Comparison of ENCODE assay signal across 12 mouse cellular contexts in genomic region chr4:150003021-150003580, GRCm38 (mm10). TPM values are rescaled to one million over a fixed set of nuclear protein-coding genes. Genes with fewer than 3 reads are reported as not detected.
DNase-seq lines count a peak whose midpoint lies in the region; ATAC-seq and TF ChIP-seq lines count a peak whose summit lies in the region.
"Had no signal": no experiment of that assay in that cellular context is flagged by ENCODE, and none has a peak within 500 bp of the region (broad histone marks: within the 10 kb centered on the region; RNA-seq: fewer than 3 reads in every experiment).

No protein-coding gene starts in this region.

- intact Hi-C loops in heart, postnatal 10 days (cut with DNase I), result no loop called here

- H3K4me2 ChIP-seq in heart, postnatal 0 days (ENCODE audit: low read depth, low read length), result no peak overlapping the region
- peak overlapping the region; percentile 50 for H3K4me2 ChIP-seq in intestine, embryonic 15.5 days (replicated peaks)
- H3K4me2 ChIP-seq in myocyte (ENCODE audit: low read depth), result peak overlapping the region; percentile 3
- no peak overlapping the region for H3K4me2 ChIP-seq in hindbrain, embryonic 16.5 days (ENCODE audit: low read length)
- H3K4me2 ChIP-seq: midbrain, embryonic 15.5 days had no signal

- H3K4me1 ChIP-seq in heart, postnatal 0 days (ENCODE audit: control insufficient read depth, insufficient read depth), result peaks cover 76% of the 10 kb centered on the region
- peaks cover 60% of the 10 kb centered on the region for H3K4me1 ChIP-seq in intestine, embryonic 15.5 days (replicated peaks)
- peaks cover 58% of the 10 kb centered on the region for H3K4me1 ChIP-seq in limb, embryonic 10.5 days
- peaks cover 6% of the 10 kb centered on the region for H3K4me1 ChIP-seq in hindbrain, embryonic 16.5 days (ENCODE audit: control insufficient read depth, insufficient read depth, low read depth, low read length)

- DNase-seq in heart, postnatal 0 days (ENCODE audit: low spot score), result no peak
- no peak for DNase-seq in heart, postnatal 10 days
- DNase-seq in limb, embryonic 10.5 days (ENCODE audit: low spot score), result no peak
- no peak for DNase-seq in layer of hippocampus, postnatal 14 days (ENCODE audit: low spot score in 2 of 2)
- DNase-seq: cerebellum, postnatal 14 days had no signal

- H3K9ac ChIP-seq in heart, postnatal 0 days (replicated peaks; ENCODE audit: low read depth, low read length), result no peak overlapping the region
- H3K9ac ChIP-seq in intestine, embryonic 15.5 days, result no peak overlapping the region
- H3K9ac ChIP-seq in hindbrain, embryonic 16.5 days (ENCODE audit: low read depth, low read length), result no peak overlapping the region
- H3K9ac ChIP-seq: midbrain, embryonic 15.5 days had no signal

- peaks cover 28% of the 10 kb centered on the region for H3K79me2 ChIP-seq in myocyte (ENCODE audit: control insufficient read depth, insufficient read depth)

- 50% methylated on average over 7 of the region's 7 CpGs for WGBS in heart, postnatal 0 days
- WGBS in intestine, embryonic 15.5 days, result 17% methylated on average over 7 of the region's 7 CpGs
- 56% methylated on average over 7 of the region's 7 CpGs for WGBS in limb, embryonic 10.5 days
- 74% methylated on average over 7 of the region's 7 CpGs for WGBS in hindbrain, embryonic 16.5 days

- no peaks in the 10 kb centered on the region for H3K36me3 ChIP-seq in heart, postnatal 0 days (replicated peaks; ENCODE audit: control insufficient read depth, insufficient read depth, low read length)
- H3K36me3 ChIP-seq in intestine, embryonic 15.5 days, result no peaks in the 10 kb centered on the region
- H3K36me3 ChIP-seq in limb, embryonic 10.5 days, result no peaks in the 10 kb centered on the region
- no peaks in the 10 kb centered on the region for H3K36me3 ChIP-seq in myocyte (ENCODE audit: control insufficient read depth, insufficient read depth)
- H3K36me3 ChIP-seq in hindbrain, embryonic 16.5 days (ENCODE audit: control insufficient read depth, insufficient read depth, low read length), result no peaks in the 10 kb centered on the region
- H3K36me3 ChIP-seq: midbrain, embryonic 15.5 days had no signal

- no peak for TF ChIP-seq EP300 in heart, postnatal 0 days (IDR thresholded peaks at IDR 0.05; ENCODE audit: low read depth)

- peak overlapping the region; percentile 75; the same call in 1 of the 2 replicates for H3K27ac ChIP-seq in heart, postnatal 0 days (ENCODE audit: low read depth)
- peak overlapping the region; percentile 78 for H3K27ac ChIP-seq in intestine, embryonic 15.5 days
- H3K27ac ChIP-seq in limb, embryonic 10.5 days, result 0 out of 2 replicates have a peak overlapping the region, but pooled peaks have one; percentile 26
- H3K27ac ChIP-seq in hindbrain, embryonic 16.5 days (ENCODE audit: low read depth, low read length), result no peak overlapping the region
- H3K27ac ChIP-seq: midbrain, embryonic 15.5 days had no signal

- no peaks in the 10 kb centered on the region for H3K9me3 ChIP-seq in heart, postnatal 0 days (replicated peaks; ENCODE audit: control insufficient read depth, low read length)
- H3K9me3 ChIP-seq in intestine, embryonic 15.5 days, result no peaks in the 10 kb centered on the region
- no peaks in the 10 kb centered on the region for H3K9me3 ChIP-seq in limb, embryonic 10.5 days (replicated peaks)
- no peaks in the 10 kb centered on the region for H3K9me3 ChIP-seq in hindbrain, embryonic 16.5 days (ENCODE audit: control insufficient read depth, low read length)
- H3K9me3 ChIP-seq: midbrain, embryonic 15.5 days had no signal

- no peak for ATAC-seq in heart, postnatal 0 days (ENCODE audit: insufficient read depth, low read depth)
- peak; percentile 70 for ATAC-seq in intestine, embryonic 15.5 days
- no peak for ATAC-seq in erythroid progenitor cell, adult 5-6 weeks (replicated peaks; ENCODE audit: low FRiP score, poor library complexity, severe bottlenecking)
- no peak for ATAC-seq in hindbrain, embryonic 16.5 days
- ATAC-seq: activated CD4-positive, CD25-positive, alpha-beta regulatory T cell, adult 4 months; forebrain, embryonic 14.5 days; midbrain, embryonic 15.5 days had no signal

- TF ChIP-seq POLR2A in myocyte (IDR thresholded peaks at IDR 0.05; ENCODE audit: insufficient read length, low read depth), result no peak

- H3K4me3 ChIP-seq in heart, postnatal 0 days (ENCODE audit: low read depth, low read length), result no peak overlapping the region
- peak overlapping the region; percentile 25 for H3K4me3 ChIP-seq in intestine, embryonic 15.5 days (replicated peaks)
- no peak overlapping the region for H3K4me3 ChIP-seq in limb, embryonic 10.5 days
- H3K4me3 ChIP-seq in myocyte, result no peak overlapping the region
- H3K4me3 ChIP-seq in hindbrain, embryonic 16.5 days (ENCODE audit: low read length), result no peak overlapping the region
- H3K4me3 ChIP-seq: midbrain, embryonic 15.5 days had no signal

- no peak for TF ChIP-seq CTCF in heart, postnatal 0 days (IDR thresholded peaks at IDR 0.05; ENCODE audit: low read depth)

- no peaks in the 10 kb centered on the region for H3K27me3 ChIP-seq in heart, postnatal 0 days (ENCODE audit: control insufficient read depth, insufficient read depth, low read length)
- H3K27me3 ChIP-seq in intestine, embryonic 15.5 days (replicated peaks), result no peaks in the 10 kb centered on the region
- no peaks in the 10 kb centered on the region for H3K27me3 ChIP-seq in limb, embryonic 10.5 days (ENCODE audit: low read depth, poor library complexity, severe bottlenecking)
- no peaks in the 10 kb centered on the region for H3K27me3 ChIP-seq in myocyte (ENCODE audit: control insufficient read depth, insufficient read depth, insufficient read length)
- H3K27me3 ChIP-seq in hindbrain, embryonic 16.5 days (replicated peaks; ENCODE audit: control insufficient read depth, insufficient read depth, low read length), result no peaks in the 10 kb centered on the region
- H3K27me3 ChIP-seq: midbrain, embryonic 15.5 days had no signal

- H3ac ChIP-seq in myocyte (ENCODE audit: control insufficient read depth, insufficient read length), result no peak overlapping the region

TF ChIP-seq in myocyte, 11 proteins besides CTCF, POLR2A, EP300 and RAD21:
- TF ChIP-seq MAX (IDR thresholded peaks at IDR 0.05; ENCODE audit: low read depth) (no peak), CEBPB (IDR thresholded peaks at IDR 0.05; ENCODE audit: insufficient read depth, poor library complexity, severe bottlenecking) (no peak), SRF (IDR thresholded peaks at IDR 0.05; ENCODE audit: control insufficient read depth, insufficient read length, low read depth) (no peak), TCF12 (IDR thresholded peaks at IDR 0.05; ENCODE audit: insufficient read depth, poor library complexity, severe bottlenecking) (peak; percentile 31), E2F4 (IDR thresholded peaks at IDR 0.05; ENCODE audit: insufficient read depth) (no peak), MYOD1 (IDR thresholded peaks at IDR 0.05; ENCODE audit: control insufficient read depth in 1 of 3, insufficient read length in 2 of 3, low read depth in 2 of 3) (peak; percentile 5 to 96 (median 88)), REST (IDR thresholded peaks at IDR 0.05; ENCODE audit: insufficient read depth, insufficient read length) (no peak), MYOG (IDR thresholded peaks at IDR 0.05; ENCODE audit: control insufficient read depth in 1 of 3, insufficient read depth in 1 of 3, insufficient read length in 2 of 3, low read depth in 2 of 3) (peak; percentile 71 to 93 (median 76)), POLR2AphosphoS2 (IDR thresholded peaks at IDR 0.05; ENCODE audit: insufficient read length, low read depth) (no peak), USF1 (IDR thresholded peaks at IDR 0.05; ENCODE audit: low read depth) (no peak), TCF3 (IDR thresholded peaks at IDR 0.05; ENCODE audit: insufficient read length, low read depth) (peak; percentile 81)

RNA-seq across cellular contexts. Expression of gene H6pd, which starts 5.7 kb away (rescaled TPM):
- total RNA-seq in heart, postnatal 0 days (2014; rRNA removed; ENCODE audit: low replicate concordance), result 25.7 and 35.2 TPM in 2 replicates
- polyA plus RNA-seq in heart, postnatal 0 days (2015; fragmentation: Nextera tagmentation; extraction: Ambion mirVana), result 7.1 and 7.3 TPM in 2 replicates
- total RNA-seq in heart, postnatal 10 days (2021), result 10 to 100 TPM; 41.9 to 45.6 TPM
- polyA plus RNA-seq in intestine, embryonic 15.5 days (2015; fragmentation: Nextera tagmentation; extraction: Ambion mirVana), result 22.2 and 24.0 TPM in 2 replicates
- polyA plus RNA-seq in limb, embryonic 10.5 days (2016; fragmentation: Nextera tagmentation; extraction: Ambion mirVana), result 4.5 and 5.6 TPM in 2 replicates
- polyA plus RNA-seq in myocyte (2012; fragmentation: generic; extraction: Trizol), result 21.8 TPM
- total RNA-seq in erythroid progenitor cell, adult 5-6 weeks (2015; ENCODE audit: low replicate concordance), result 2.5 TPM in 2 replicates
- total RNA-seq in erythroid progenitor cell, adult 5-6 weeks (2017; ENCODE audit: low replicate concordance), result 3.2 and 11.8 TPM in 2 replicates
- 2.9 and 3.5 TPM in 2 replicates for polyA plus RNA-seq in hindbrain, embryonic 16.5 days (2015; fragmentation: Nextera tagmentation; extraction: Ambion mirVana)
- 10 to 100 TPM; 11.5 to 12.2 TPM for total RNA-seq in layer of hippocampus, postnatal 14 days (2021)

RNA-seq across cellular contexts. Expression of gene Spsb1, which starts 48.3 kb away (rescaled TPM):
- total RNA-seq in heart, postnatal 0 days (2014; rRNA removed; ENCODE audit: low replicate concordance), result 13.2 and 19.3 TPM in 2 replicates
- polyA plus RNA-seq in heart, postnatal 0 days (2015; fragmentation: Nextera tagmentation; extraction: Ambion mirVana), result 14.4 and 15.2 TPM in 2 replicates
- total RNA-seq in heart, postnatal 10 days (2021), result 10 to 100 TPM; 34.3 to 56.2 TPM
- 17.0 and 18.2 TPM in 2 replicates for polyA plus RNA-seq in intestine, embryonic 15.5 days (2015; fragmentation: Nextera tagmentation; extraction: Ambion mirVana)
- polyA plus RNA-seq in limb, embryonic 10.5 days (2016; fragmentation: Nextera tagmentation; extraction: Ambion mirVana), result 13.7 and 18.8 TPM in 2 replicates
- 22.6 TPM for polyA plus RNA-seq in myocyte (2012; fragmentation: generic; extraction: Trizol)
- 0.72 TPM in 1 of 2 replicates, not detected in the other for total RNA-seq in erythroid progenitor cell, adult 5-6 weeks (2015; ENCODE audit: low replicate concordance)
- total RNA-seq in erythroid progenitor cell, adult 5-6 weeks (2017; ENCODE audit: low replicate concordance), result not detected in 2 replicates
- polyA plus RNA-seq in hindbrain, embryonic 16.5 days (2015; fragmentation: Nextera tagmentation; extraction: Ambion mirVana), result 10.1 TPM in 2 replicates
- 10 to 100 TPM; 25.3 to 29.1 TPM for total RNA-seq in layer of hippocampus, postnatal 14 days (2021)

Comparison
In these comparisons a context has a peak if more than half of its experiments do, and no peak if none do; other contexts are left out.
1. H3K4me2 ChIP-seq: peak in intestine, embryonic 15.5 days (single experiment) and myocyte (single experiment); none in heart, postnatal 0 days (single experiment) and hindbrain, embryonic 16.5 days (single experiment).